Mouse (Mus musculus): ENCODE data around the gene Olfr305.
"Not testable (repeated sequence)": the region's sequence is repeated elsewhere in the genome, so short reads cannot be mapped to it uniquely, and the experiment has no call there.

Olfr305 gene

DNA sequence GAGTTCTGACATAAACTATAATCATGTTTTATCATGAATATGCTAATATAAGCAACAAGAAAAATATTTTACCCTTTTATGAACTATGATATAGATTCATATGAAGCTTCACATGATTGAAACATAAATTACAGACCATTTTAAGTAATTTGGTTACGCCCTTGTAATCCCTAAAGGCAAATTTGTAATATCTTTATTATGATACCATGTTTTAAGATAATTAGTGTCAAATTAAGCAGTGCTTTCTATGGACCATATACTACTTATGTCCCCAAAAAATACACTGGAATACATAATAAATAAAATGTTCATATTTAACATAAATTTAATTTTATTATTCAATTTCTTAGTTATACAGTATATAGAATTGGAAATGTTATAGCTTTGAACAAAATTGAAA, at the start of gene Olfr305:
TSS of gene Olfr305 (minus strand) at position 101 of the 400 bp plus-strand sequence.
- DNase-seq (ENCODE audit: low spot score in 2 of 2): no peak

DNA sequence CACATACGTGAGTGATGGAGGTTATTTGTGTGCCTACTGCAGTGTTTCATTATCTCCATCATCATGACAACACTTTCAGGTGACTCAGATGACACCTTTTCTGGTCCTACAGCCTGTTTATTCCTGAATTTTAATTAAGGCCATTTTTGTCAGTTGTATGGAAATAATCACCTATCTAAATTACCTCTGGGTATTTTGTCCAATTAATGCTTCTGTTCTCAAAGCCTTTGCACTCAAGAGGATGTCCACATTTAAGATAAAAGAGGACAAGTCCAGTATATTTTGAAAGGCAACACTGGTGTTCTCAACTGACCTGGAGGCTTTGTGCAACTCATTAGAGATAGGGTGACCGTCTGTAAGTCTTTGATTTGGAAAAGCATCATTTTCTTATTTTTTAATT, 36.8 kb upstream of the Olfr305 start, which contains the start of gene Olfr301:
TSS of gene Olfr301 (plus strand) at position 301 of the 400 bp plus-strand sequence.
- no peak for DNase-seq (ENCODE audit: low spot score in 2 of 2)

DNA sequence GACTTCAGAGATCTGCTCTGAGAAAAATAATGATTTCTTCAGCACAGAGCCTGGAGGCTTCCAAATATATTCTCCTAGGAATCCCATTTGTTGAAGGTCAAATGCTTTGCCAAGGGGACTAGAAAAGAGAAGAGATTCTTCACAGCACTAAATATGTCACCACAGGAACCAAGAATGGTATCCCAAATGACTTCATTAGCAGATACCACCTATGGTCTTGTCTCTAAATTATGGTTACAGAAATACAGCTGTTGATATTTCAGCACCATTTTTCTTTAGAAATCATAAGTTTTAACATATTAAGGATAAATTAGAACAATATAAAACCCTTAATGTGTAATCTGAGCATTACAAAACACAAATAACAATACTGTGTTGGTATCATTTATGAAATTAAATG, 31.0 kb upstream of the Olfr305 start, which contains the start of gene Olfr303:
TSS of gene Olfr303 (minus strand) at position 101 of the 400 bp plus-strand sequence.
- DNase-seq (ENCODE audit: low spot score in 2 of 2): no peak

DNA sequence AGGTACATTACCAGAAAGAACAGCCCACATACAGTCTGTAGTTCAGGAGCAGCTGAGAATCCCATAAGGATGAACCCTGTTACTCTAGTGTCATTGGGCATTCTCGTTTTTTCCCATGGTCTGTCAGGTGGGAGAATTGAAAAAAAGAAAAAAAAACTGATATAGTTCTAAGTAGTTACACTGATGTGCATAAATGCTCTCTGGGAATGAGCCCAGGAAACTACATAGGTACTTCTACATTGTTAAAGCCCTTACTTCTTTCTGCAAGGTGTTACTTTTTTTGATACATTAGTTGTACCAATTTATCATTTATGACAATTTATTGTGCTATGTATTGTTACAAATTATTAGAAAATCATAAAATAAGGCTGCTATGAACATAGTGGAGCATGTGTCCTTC, 19.8 kb upstream of the Olfr305 start, which contains the start of gene Olfr304:
TSS of gene Olfr304 (minus strand) at position 101 of the 400 bp plus-strand sequence.
- no peak for DNase-seq (ENCODE audit: low spot score in 2 of 2)

DNA sequence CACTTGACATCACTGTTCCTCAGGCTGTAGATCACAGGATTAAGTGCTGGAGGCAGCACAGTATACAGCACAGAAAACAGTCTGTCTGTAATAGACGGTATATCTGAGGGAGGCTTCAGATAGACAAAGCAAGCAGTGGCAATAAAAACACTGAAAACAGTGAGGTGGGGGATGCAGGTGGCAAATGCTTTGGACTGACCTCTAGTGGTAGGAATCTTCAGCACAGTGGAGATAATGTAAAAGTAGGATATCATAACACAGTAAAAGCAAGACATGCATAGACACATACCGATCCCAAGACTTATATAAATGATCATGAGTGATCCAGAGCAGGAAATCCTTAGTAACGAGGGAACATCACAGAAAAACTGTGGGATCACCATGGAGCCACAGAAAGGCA, 19.0 kb upstream of the Olfr305 start:
- DNase-seq (ENCODE audit: low spot score in 2 of 2): no peak

DNA sequence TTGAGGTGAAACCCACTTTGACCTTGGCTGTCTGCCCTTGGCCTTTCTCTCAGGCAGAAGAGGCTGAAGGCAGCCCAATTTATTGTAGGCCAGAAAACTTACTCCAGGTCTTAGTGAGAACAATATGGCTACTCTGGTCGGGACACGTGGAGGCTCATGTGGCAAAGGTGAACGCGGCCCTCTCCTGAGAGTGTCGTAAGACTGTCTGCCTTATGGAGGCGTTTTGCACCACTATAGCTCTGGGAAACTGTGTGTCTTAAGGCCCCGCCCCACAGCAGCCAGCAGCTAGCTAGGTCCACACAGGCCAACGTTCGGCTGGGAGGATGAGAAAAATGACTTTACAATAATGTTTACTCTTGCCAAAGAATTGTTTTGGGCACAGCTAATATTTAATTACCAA, 20.4 kb downstream of the Olfr305 start:
- DNase-seq (ENCODE audit: low spot score in 2 of 2): not testable (repeated sequence)

DNA sequence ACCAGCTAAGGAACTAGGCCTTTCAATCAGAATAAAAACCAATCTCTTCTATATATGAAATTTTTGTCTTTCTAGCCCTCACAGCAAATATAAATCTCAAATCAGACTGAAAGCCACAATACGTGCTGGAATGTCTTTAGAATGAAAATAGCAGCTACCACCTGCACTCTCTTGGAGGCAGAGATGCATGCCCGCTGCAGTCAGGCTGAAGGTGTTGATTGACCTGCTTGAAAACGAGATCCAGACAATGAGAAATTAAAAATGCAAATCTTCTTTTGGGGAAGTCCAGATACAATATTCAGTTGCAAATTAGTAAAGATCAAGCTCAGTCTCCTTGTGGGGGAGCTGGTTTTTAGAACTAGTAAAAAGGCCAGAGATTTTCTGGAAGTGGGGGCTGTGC, 22.5 kb downstream of the Olfr305 start:
- no peak for DNase-seq (ENCODE audit: low spot score in 2 of 2)

DNA sequence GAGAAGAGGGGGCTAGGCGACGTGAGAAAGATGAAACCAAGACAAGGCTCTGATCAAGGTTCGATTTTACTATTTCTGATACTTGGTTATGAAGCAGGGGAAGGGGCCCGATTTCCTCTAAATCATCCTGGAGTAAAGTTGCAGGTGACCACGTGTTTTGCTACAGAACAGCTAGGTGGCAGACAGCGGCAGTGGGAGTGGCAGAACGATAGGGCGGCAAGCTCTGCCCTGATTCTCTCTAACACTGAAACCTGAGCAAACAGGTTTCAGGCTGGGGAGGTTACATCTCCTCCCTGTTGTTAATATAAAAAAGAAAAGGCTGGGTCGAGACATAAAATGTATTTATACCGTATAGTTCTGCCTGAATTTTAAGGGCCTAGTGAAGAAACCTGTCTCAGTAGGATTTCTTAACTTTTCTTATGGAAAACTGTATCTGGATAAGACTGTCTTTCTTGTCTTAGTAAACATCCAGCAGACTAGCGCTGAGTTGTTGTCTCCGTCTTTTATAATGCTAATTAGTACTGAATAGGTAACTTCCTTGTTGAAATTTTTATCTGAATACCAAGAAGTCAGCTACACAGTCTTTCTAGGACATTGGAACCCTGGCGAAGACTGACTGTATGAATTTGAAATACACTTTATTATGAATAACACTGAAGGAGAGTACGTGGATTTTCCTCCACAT, 23.7 kb downstream of the Olfr305 start:
- no peak for DNase-seq (ENCODE audit: low spot score in 2 of 2)

DNA sequence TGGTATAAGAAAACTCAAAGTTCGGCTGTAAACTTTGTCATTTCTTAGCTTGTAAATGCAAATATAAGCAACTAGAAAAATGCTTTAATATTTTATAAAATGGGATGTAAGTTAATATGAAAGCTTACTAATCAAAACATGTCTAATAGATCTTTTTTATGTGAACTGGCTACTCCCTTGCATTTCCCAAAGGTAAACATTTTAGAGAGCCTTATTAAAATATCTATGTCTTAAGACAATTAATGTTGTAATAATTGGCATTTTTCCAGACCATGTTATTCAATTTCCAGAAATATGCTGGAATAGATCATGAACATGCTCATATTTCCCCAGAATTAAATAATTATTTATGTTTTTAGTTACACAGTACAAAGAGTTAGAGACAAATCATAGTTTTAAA, 29.2 kb downstream of the Olfr305 start, which contains the start of gene Olfr307:
TSS of gene Olfr307 (minus strand) at position 101 of the 400 bp plus-strand sequence.
- DNase-seq (ENCODE audit: low spot score in 2 of 2): no peak

DNA sequence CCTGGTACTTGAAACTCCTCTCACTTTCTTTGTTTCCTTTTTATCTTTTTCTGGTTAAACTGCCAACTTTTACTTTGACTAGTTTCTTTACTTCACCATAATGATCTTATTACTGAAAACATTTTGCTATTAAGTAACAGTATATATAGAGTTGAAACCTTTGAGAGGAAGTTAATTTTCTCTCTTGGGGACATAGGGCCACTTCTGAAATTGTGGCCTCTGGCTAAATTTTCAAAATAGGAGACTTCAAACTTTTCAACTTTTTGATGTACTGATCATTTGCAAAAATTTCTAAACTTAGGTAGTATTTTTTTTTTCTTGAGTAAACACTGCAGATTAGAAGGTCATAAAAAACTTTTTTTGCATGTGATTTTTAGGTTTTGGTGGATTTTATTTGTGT, 41.2 kb downstream of the Olfr305 start, which contains the start of gene Olfr308:
TSS of gene Olfr308 (minus strand) at position 101 of the 400 bp plus-strand sequence.
- DNase-seq (ENCODE audit: low spot score in 2 of 2): no peak

DNA sequence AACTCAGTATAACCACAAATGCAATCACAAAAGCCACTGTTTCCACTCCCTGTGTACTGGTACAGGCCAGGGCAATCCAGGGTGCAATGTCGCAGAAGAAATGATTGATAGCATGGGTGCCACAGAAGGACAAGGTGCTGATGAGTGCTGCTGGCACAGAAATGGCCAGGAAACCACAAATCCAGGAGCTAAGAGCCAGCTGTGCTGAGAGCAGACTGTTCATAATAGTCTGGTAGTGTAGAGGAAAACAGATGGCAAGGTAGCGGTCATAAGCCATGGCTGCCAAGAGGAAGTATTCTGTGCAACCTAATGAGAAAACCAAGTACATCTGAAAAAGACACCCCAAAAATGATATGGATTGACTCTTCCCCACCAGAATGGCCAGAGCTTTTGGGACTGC, 45.4 kb downstream of the Olfr305 start:
- no peak for DNase-seq (ENCODE audit: low spot score in 2 of 2)

DNA sequence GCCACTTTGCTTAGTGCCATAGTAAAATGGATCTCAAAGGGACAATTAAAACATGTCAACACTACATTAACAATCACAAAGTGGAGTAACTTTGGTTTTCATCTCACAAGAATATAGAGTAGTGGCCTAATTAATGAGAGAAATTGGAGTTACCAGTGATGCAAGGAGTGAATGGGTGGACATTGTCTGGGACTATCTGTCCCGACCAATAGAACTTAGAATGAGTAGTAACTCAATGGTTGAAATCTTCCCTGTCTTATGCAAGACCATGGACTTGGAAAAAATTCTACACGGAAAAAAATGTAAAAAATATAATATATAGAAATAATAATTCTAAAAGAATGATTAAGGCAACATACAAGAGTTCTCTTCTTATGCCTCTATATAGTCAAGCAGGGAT, 53.1 kb downstream of the Olfr305 start, which contains the start of gene Olfr309:
TSS of gene Olfr309 (minus strand) at position 101 of the 400 bp plus-strand sequence.
- DNase-seq (ENCODE audit: low spot score in 2 of 2): no peak

Measured in spleen, postnatal 36 days (tissue).